Mouse (Mus musculus) small intestine, adult 2 months (tissue): ENCODE results near the gene Tlcd1.

Source experiments
- CTCF ChIP-seq: fragments of 200-500 bp; IDR thresholded peaks from 2 replicates; pipeline ENCODE4 v1.5.1; 2012; ENCODE audit warnings: low read depth, mild to moderate bottlenecking, control low read depth, inconsistent platforms, low read length, moderate library complexity, mixed read lengths; ENCODE audit not compliant: insufficient replicate concordance, insufficient read length; ENCODE audit errors: extremely low read depth
- POLR2A ChIP-seq: fragments of 200-500 bp; IDR thresholded peaks from 2 replicates; pipeline ENCODE4 v1.6.1; 2012; ENCODE audit warnings: low read depth, mild to moderate bottlenecking, control low read depth, inconsistent platforms, low read length, moderate library complexity

DNA sequence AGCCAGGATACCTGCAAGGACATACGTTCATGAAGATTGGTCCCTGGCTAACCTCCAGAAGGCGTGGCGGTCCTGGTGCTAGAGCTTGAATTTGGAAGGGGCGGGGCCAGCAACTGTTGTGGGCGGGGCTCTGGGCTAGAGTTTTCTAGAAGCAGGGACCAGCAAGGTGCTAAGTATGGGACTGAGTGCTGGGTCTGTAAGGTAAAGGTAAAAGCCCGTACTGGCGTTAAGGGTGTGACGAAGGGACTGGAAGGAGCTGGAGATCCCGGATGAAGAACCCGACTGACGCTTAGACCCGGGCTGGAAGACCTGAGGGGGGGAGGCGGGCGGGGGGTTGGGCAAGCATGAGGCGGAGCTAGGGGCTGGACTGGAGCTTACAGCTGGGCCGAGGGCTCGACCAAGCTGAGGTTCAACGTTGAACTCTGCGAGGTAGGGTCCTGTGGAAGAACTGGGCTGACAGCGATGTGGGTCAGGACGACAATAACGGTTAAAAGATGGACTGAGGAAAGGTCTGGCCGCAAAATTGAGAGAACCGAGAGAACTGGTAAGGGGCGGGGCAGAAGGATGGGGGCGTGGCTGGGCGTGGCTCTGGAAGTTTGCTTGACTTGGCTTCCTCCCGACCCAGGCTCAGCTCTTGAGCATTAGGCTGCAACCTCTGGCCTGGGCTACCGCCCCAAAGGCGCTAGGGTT lies 18.0 kb downstream of the Tlcd1 start:
- TF ChIP-seq POLR2A (no peak), CTCF (no peak)
